Mouse (Mus musculus) embryonic fibroblast, embryonic 13.5 days (primary cell): ENCODE data around the gene Cck. TPM values are rescaled to one million over a fixed set of nuclear protein-coding genes. Genes with fewer than 3 reads are reported as not detected.

Experiments
- H3K27ac ChIP-seq: 2 replicates; pipeline ENCODE4 v1.5.1; 2012; ENCODE audit warnings: low read length, control low read depth, inconsistent platforms; ENCODE audit not compliant: insufficient read depth
- H3K4me1 ChIP-seq: 2 replicates; pipeline ENCODE4 v1.6.1; 2011; ENCODE audit warnings: low read length; ENCODE audit not compliant: control insufficient read depth, insufficient read depth
- H3K4me3 ChIP-seq: 2 replicates; pipeline ENCODE4 v1.5.1; 2011; ENCODE audit warnings: mild to moderate bottlenecking, control low read depth, low read length; ENCODE audit not compliant: insufficient read depth
- CTCF ChIP-seq: IDR thresholded peaks from 2 replicates; pipeline ENCODE4 v1.5.1; 2011; ENCODE audit warnings: mild to moderate bottlenecking, control low read depth, low read length, moderate library complexity, borderline replicate concordance; ENCODE audit not compliant: insufficient read depth
- POLR2A ChIP-seq: IDR thresholded peaks from 2 replicates; pipeline ENCODE4 v1.6.1; 2011; ENCODE audit warnings: low read depth, mild to moderate bottlenecking, control low read depth, low read length, moderate library complexity
- polyA plus RNA-seq: library from polyadenylated mRNA; stranded (reverse); fragments of >200 nt; gene quantifications from 2 replicates; pipeline ENCODE4 v1.2.4, GENCODE M21; 2011; ENCODE audit warnings: low read depth; ENCODE audit not compliant: missing spikeins, insufficient read length

Cck gene
- 4.6 and 15.0 TPM in 2 replicates for polyA plus RNA-seq

DNA sequence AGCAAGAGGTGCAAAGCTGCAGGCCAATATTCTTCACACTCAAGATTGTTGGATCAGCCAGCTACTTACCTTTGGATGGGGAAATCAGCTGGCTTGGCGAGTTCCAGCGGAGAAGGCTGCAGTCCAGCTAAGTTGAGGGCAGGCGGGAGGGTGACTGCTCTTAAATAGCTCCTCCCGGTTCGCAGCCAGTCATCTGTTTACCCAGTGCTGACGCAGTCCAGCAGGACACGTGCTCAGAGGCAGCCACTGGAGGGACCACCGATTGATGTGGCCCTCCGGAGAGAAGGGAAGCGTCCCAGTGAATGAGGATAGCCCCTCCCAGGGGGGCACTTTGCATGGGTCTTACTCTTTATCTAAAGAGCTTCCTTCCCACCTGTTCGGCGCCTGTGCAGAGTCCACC, at the start of gene Cck:
TSS of gene Cck (minus strand) at position 166 of the 400 bp plus-strand sequence.
- TF ChIP-seq POLR2A: no peak
- TF ChIP-seq CTCF: no peak
- Histone ChIP-seq H3K4me1 (0 out of 2 replicates have a peak, but pooled peaks cover 3% of the 10 kb centered on the region), H3K4me3 (no peak within 1 kb of the TSS), H3K27ac (no peak within 1 kb of the TSS)

- H3K4me1 ChIP-seq: no peaks in the 10 kb centered on the region
- H3K27ac ChIP-seq: no peak overlapping the region
- no peak overlapping the region for H3K4me3 ChIP-seq
- TF ChIP-seq CTCF (no peak), POLR2A (no peak)
These were observed 46.0 kb upstream of the Cck start for GRCm38 (mm10) chr9:121541530-121541929.

DNA sequence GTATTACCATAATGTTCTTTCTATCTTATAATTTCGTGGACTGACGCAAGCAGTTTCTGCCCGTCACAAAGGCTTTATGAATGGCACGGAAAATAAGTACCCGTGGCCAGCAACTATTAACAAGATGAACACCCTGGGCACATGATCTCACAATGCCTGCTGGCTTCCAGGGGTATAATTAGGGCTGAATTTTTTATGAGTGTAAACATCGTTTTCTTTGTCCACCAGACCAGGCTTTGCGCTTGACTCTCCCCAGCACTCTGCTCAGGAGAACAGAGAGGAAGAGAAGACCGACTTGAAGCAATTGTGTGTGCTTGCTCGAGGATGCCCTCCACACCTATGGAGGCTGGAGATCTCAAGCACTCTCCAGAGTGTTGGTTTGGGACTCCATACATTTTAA, 37.1 kb upstream of the Cck start:
- Histone ChIP-seq H3K4me3 (no peak overlapping the region), H3K27ac (no peak overlapping the region), H3K4me1 (no peaks in the 10 kb centered on the region)
- TF ChIP-seq POLR2A: no peak
- TF ChIP-seq CTCF: no peak

- Histone ChIP-seq H3K4me3 (no peak overlapping the region), H3K4me1 (no peaks in the 10 kb centered on the region), H3K27ac (no peak overlapping the region)
- TF ChIP-seq CTCF: no peak
- TF ChIP-seq POLR2A: no peak
These were observed 33.3 kb upstream of the Cck start for GRCm38 (mm10) chr9:121528605-121529357.

DNA sequence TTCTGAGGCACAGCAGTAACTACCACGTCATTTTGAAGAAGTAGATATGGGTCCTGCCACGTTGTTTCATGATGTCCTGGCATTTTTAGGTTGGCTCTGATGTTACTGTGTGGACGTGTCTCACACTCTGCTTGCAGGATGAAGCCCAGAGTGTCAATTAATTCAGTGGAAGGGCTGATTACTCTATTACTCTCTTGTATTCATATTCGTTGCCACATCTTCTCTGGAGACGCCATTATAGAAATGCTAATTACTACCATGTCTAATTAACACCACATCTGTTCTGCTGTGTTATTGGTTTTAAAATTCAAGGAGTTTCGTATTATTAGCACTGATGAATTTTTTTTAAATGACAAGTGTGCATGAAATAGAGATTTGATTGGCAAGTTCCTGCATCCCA, 30.7 kb upstream of the Cck start:
- no peaks in the 10 kb centered on the region for H3K4me1 ChIP-seq
- H3K27ac ChIP-seq: no peak overlapping the region
- TF ChIP-seq CTCF (no peak), POLR2A (no peak)
- H3K4me3 ChIP-seq: no peak overlapping the region

GRCm38 (mm10) chr9:121520047-121520446, 24.6 kb upstream of the Cck start:
- Histone ChIP-seq H3K27ac (no peak overlapping the region), H3K4me3 (no peak overlapping the region), H3K4me1 (no peaks in the 10 kb centered on the region)
- TF ChIP-seq CTCF (no peak), POLR2A (no peak)

GRCm38 (mm10) chr9:121514462-121514861, 19.0 kb upstream of the Cck start:
- H3K4me1 ChIP-seq: no peaks in the 10 kb centered on the region
- H3K27ac ChIP-seq: no peak overlapping the region
- H3K4me3 ChIP-seq: no peak overlapping the region
- TF ChIP-seq CTCF (no peak), POLR2A (no peak)

GRCm38 (mm10) chr9:121511911-121512310, 16.4 kb upstream of the Cck start:
- Histone ChIP-seq H3K4me1 (no peaks in the 10 kb centered on the region), H3K4me3 (no peak overlapping the region), H3K27ac (no peak overlapping the region)
- TF ChIP-seq POLR2A (no peak), CTCF (no peak)

- Histone ChIP-seq H3K4me1 (no peaks in the 10 kb centered on the region), H3K27ac (no peak overlapping the region), H3K4me3 (no peak overlapping the region)
- TF ChIP-seq CTCF (no peak), POLR2A (no peak)
These were observed 11.1 kb upstream of the Cck start for GRCm38 (mm10) chr9:121506478-121507180.

GRCm38 (mm10) chr9:121505346-121505745, 9.9 kb upstream of the Cck start:
- TF ChIP-seq POLR2A: no peak
- no peak for TF ChIP-seq CTCF
- no peak overlapping the region for H3K4me3 ChIP-seq
- no peak overlapping the region for H3K27ac ChIP-seq
- H3K4me1 ChIP-seq: no peaks in the 10 kb centered on the region
